Mouse (Mus musculus) midbrain, postnatal 0 days (tissue): Measurements from ENCODE around the gene Tnfrsf22. TPM values are rescaled to one million over a fixed set of nuclear protein-coding genes. Genes with fewer than 3 reads are reported as not detected.

Experiments
- ATAC-seq: fragments of 200-750 bp; cut with Nextera tagmentation; 2 replicates; pipeline ENCODE4 v1.8.0; 2017; ENCODE audit warnings: moderate number of reproducible peaks, mild to moderate bottlenecking, moderate TSS enrichment, moderate library complexity; ENCODE audit not compliant: low FRiP score
- DNase-seq: peaks from one replicate; pipeline ENCODE4 v3.0.0-alpha.2; 2015; ENCODE audit warnings: low spot score
- H3K27ac ChIP-seq: fragments of 300-500 bp; sonication (generic); 2 replicates; pipeline ENCODE4 v1.5.1; 2014; ENCODE audit warnings: low read depth, mild to moderate bottlenecking, low read length, mixed read lengths
- H3K27me3 ChIP-seq: fragments of 300-500 bp; sonication (generic); 2 replicates; pipeline ENCODE4 v1.6.1; 2014; ENCODE audit warnings: low read length, control low read depth, mixed read lengths; ENCODE audit not compliant: insufficient read depth
- H3K36me3 ChIP-seq: fragments of 300-500 bp; sonication (generic); 2 replicates; pipeline ENCODE4 v1.6.1; 2014; ENCODE audit warnings: low read length, control low read depth, mixed read lengths; ENCODE audit not compliant: insufficient read depth
- H3K4me1 ChIP-seq: fragments of 300-500 bp; sonication (generic); 2 replicates; pipeline ENCODE4 v1.6.1; 2014; ENCODE audit warnings: mild to moderate bottlenecking, control low read depth, antibody characterized with exemption, low read length, mixed read lengths; ENCODE audit not compliant: insufficient read depth
- H3K4me2 ChIP-seq: fragments of 300-500 bp; sonication (generic); 2 replicates; pipeline ENCODE4 v1.6.1; 2014; ENCODE audit warnings: low read depth, mild to moderate bottlenecking, low read length, mixed read lengths; ENCODE audit not compliant: poor library complexity, severe bottlenecking
- H3K4me3 ChIP-seq: fragments of 300-500 bp; sonication (generic); 2 replicates; pipeline ENCODE4 v1.5.1; 2014; ENCODE audit warnings: low read depth, mild to moderate bottlenecking, low read length, moderate library complexity
- H3K9ac ChIP-seq: fragments of 300-500 bp; sonication (generic); replicated peaks from 2 replicates; pipeline ENCODE4 v1.6.1; 2014; ENCODE audit warnings: mild to moderate bottlenecking, low read length, moderate library complexity, mixed read lengths; ENCODE audit not compliant: poor library complexity, severe bottlenecking
- H3K9me3 ChIP-seq: fragments of 300-500 bp; sonication (generic); 2 replicates; pipeline ENCODE4 v1.6.1; 2016; ENCODE audit warnings: low read length, control low read depth
- CTCF ChIP-seq: IDR thresholded peaks from 2 replicates; pipeline ENCODE4 v1.5.1; 2016; ENCODE audit warnings: antibody characterized with exemption, mild to moderate bottlenecking
- WGBS: fragments of 180-500 bp; shearing (Covaris S2); extraction: QIAGEN DNeasy Blood & Tissue Kit; methylation state at CpG from one replicate; pipeline ENCODE4 v1.1.7; 2014; 5-methylcytosine and 5-hydroxymethylcytosine counted together
- polyA plus RNA-seq: library from polyadenylated mRNA; unstranded; fragments of >200 nt; fragmentation: Nextera tagmentation; extraction: Ambion mirVana; gene quantifications from 2 replicates; pipeline ENCODE4 v1.2.1, GENCODE M21; 2015
- total RNA-seq: library from RNA; depleted of rRNA; stranded (reverse); fragments of >200 nt; gene quantifications from 2 replicates; pipeline ENCODE4 v1.2.3, GENCODE M21; 2014; rRNA removed

The Tnfrsf22 gene
- total RNA-seq: 1.6 and 2.6 TPM in 2 replicates
- 4.9 and 6.7 TPM in 2 replicates for polyA plus RNA-seq

DNA sequence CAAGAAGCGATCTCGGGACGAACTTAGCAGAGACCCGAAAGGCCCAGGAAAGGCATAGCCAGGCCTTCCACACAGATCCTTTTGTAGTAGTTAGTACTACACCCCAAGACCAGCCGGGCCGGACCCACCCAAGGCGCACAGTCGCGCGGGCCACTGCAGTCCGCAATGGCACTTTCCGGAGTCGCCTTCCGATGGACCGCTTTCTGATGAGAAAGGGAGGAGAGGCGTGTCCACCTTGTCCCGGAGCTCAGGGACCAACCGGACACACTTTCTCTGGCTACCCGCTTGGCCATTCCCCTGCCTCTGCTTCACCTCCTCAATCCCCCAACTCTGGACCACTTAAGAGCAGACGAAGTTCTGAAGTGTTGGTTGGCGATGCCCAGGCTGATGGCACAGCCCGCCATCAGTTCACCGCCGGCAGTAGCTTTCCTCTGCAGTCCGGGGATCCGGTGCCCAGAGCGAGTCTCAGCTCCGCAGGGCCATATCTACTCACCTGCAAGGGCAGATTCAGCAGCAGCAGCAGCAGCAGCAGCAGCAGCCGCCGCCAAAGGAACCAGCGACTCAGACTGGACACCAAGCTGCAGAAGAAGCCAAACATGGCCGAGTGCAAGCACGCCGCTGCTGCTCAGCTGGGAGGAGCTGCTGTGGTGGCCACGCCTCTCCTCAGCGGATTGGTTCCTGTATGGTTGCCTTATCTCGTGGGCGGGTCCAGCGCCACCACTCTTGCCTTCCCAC is at the start of gene Tnfrsf22:
Gene Tnfrsf22 (minus strand): TSS at position 628 of the 735 bp plus-strand sequence.
- WGBS: 2% methylated on average over 39 of the region's 39 CpGs
- Histone ChIP-seq H3K4me2 (peak within 1 kb of the TSS; percentile 79), H3K27me3 (no peaks in the 10 kb centered on the region), H3K9ac (peak within 1 kb of the TSS; percentile 62), H3K36me3 (no peaks in the 10 kb centered on the region), H3K4me1 (no peaks in the 10 kb centered on the region), H3K9me3 (no peaks in the 10 kb centered on the region), H3K27ac (no peak within 1 kb of the TSS), H3K4me3 (peak within 1 kb of the TSS; percentile 61)
- peak; percentile 44 for TF ChIP-seq CTCF
- ATAC-seq: peak; percentile 95
- DNase-seq: peak; percentile 88

DNA sequence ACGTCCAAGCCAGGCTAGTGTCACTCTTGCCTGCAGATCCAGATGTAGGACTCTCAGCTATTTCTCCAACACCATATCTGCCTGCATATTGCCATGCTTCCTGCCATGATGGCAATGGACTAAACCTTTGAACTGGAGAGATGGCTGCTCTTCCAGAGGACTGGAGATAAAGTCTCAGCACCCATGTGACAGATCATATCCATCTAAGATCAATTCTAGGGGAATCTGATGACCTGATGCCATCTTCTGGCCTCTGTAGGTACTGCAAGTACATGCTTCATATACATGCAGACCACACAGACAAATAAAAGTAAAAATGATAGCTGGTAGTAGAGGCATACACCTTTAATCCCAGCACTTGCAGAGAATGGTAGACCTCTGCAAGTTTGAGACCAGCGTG is 46.7 kb upstream of the Tnfrsf22 start:
- Histone ChIP-seq H3K36me3 (peaks cover 83% of the 10 kb centered on the region), H3K4me2 (no peak overlapping the region), H3K9me3 (no peaks in the 10 kb centered on the region), H3K4me3 (no peak overlapping the region), H3K27ac (no peak overlapping the region), H3K9ac (no peak overlapping the region), H3K27me3 (no peaks in the 10 kb centered on the region), H3K4me1 (no peaks in the 10 kb centered on the region)
- WGBS: 79% methylated on average over 2 of the region's 2 CpGs
- TF ChIP-seq CTCF: peak; percentile 70
- DNase-seq (peak; percentile 47), ATAC-seq (no peak)

DNA sequence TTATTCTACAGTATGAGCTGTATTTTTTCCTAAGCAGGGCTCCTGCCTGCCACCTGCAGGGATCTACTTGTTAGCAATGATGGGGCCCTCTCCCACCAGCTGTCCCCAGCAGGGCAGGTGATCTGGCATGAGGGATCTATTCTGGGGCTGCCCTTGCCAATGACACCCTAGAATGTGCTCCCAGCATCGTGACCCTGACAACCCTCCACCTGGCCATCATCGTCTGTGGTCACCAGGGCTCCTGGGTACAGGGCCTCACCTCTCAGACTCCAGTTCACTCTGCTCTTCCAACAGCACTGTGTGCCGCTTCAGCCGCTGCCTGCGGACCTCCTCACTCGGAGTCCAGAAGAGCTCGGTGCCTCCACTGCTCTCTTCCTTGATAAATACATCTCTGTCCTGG is 45.1 kb upstream of the Tnfrsf22 start:
- H3K4me2 ChIP-seq: no peak overlapping the region

DNA sequence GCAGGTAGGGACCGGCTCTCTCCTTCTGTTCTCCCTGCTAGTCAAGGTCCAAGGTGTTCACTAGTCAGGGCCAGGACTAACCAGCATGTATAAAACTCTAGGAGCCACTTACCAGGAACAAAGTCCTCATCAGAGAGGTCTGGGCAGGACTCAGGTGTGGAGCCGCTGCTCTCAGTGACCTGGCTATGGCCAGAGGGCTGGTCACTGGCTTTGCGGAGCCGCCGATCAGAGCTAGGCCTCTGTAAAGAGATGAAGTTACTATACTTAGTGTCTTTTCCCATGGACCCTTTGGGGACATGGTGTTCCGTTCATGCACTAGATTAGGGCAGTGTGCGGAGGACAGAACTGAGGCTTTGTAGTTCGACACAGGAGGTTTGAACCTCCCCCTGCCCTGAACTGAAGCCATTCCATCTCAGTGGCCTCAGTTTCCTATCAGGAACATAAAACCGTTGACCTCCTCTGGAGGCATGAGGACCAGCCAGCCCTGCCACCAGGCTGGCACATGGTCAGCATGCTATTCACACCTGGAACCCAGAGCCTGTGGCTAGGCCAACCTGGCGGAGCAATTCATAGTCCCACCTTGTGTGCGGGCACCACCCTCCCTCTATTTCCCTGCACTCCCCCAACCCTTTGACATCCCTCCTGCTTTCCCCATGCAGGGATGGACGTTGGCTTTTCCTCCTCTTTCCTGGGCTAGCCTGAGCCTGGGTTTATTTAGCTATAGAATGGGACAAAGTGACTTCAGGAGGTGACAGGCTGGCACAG is 43.5 kb upstream of the Tnfrsf22 start:
- TF ChIP-seq CTCF: no peak
- Histone ChIP-seq H3K9ac (no peak overlapping the region), H3K4me1 (no peaks in the 10 kb centered on the region), H3K4me2 (no peak overlapping the region), H3K4me3 (no peak overlapping the region), H3K27me3 (no peaks in the 10 kb centered on the region), H3K9me3 (no peaks in the 10 kb centered on the region), H3K36me3 (peaks cover 87% of the 10 kb centered on the region), H3K27ac (no peak overlapping the region)
- 90% methylated on average over 12 of the region's 12 CpGs for WGBS
- ATAC-seq (no peak), DNase-seq (no peak)

More for the DNA sequence above, 45.1 kb upstream of the Tnfrsf22 start:
- TF ChIP-seq CTCF: no peak
- no peak for DNase-seq
- H3K9me3 ChIP-seq: no peaks in the 10 kb centered on the region
- H3K4me1 ChIP-seq: no peaks in the 10 kb centered on the region
- H3K27ac ChIP-seq: no peak overlapping the region
- H3K27me3 ChIP-seq: no peaks in the 10 kb centered on the region
- no peak overlapping the region for H3K9ac ChIP-seq
- ATAC-seq: no peak
- H3K4me3 ChIP-seq: no peak overlapping the region
- WGBS: 100% methylated on average over 7 of the region's 7 CpGs
- H3K36me3 ChIP-seq: peaks cover 83% of the 10 kb centered on the region

DNA sequence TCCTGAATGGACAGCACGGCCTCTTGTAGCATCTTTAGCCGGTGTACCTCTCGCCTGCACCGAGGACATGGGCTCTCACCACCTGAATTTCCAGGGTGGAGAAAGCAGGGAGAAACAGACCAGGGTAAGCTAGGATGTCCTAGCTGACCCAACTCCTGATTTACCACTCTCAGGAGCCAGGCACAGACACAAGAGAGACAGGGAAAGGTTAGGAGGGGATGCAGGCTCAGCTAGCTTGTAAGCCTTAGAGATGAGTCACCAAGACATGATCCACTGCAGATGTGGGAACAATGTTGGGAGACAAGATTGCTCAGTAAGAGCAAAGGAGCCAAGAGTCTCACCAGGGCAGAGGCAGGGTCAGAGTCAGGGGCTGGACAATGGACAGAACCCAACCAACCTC is 42.4 kb upstream of the Tnfrsf22 start:
- no peak for TF ChIP-seq CTCF
- H3K4me2 ChIP-seq: no peak overlapping the region
- no peak overlapping the region for H3K9ac ChIP-seq
- 96% methylated on average over 4 of the region's 4 CpGs for WGBS
- DNase-seq (no peak), ATAC-seq (no peak)
- no peaks in the 10 kb centered on the region for H3K9me3 ChIP-seq
- H3K27ac ChIP-seq: no peak overlapping the region
- no peak overlapping the region for H3K4me3 ChIP-seq
- H3K27me3 ChIP-seq: no peaks in the 10 kb centered on the region
- H3K4me1 ChIP-seq: no peaks in the 10 kb centered on the region
- peaks cover 82% of the 10 kb centered on the region for H3K36me3 ChIP-seq

DNA sequence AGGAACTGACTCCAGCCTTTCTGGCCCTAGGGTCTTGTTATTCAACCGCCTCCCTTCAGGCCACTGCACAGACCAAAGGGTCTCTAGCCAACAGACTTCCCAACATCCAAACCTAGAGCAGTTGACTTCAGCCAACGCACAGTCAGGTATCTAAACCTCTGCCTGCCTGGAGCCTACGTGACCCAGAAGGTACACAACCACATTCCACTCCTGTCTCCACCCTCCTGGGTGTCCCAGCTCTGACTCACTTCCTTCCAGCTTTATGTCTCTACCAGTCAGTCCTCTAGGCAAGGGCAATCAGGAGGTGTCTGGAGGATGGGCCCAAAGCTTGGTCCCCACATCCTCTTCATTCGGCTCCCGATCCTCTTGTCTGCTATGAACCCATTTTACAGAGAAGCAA is 41.7 kb upstream of the Tnfrsf22 start:
- Histone ChIP-seq H3K36me3 (peaks cover 75% of the 10 kb centered on the region), H3K9ac (no peak overlapping the region), H3K27me3 (no peaks in the 10 kb centered on the region), H3K4me2 (no peak overlapping the region), H3K4me1 (no peaks in the 10 kb centered on the region), H3K4me3 (no peak overlapping the region), H3K27ac (no peak overlapping the region), H3K9me3 (no peaks in the 10 kb centered on the region)
- DNase-seq (no peak), ATAC-seq (no peak)
- TF ChIP-seq CTCF: no peak
- WGBS: 89% methylated on average over 5 of the region's 5 CpGs
